Mouse (Mus musculus): ENCODE data around the gene Foxn3. TPM values are rescaled to one million over a fixed set of nuclear protein-coding genes. Genes with fewer than 3 reads are reported as not detected.

The Foxn3 gene
- polyA plus RNA-seq, 1 experiment from 2014 or later = 95.8 TPM

GRCm38 (mm10) chr12:99601392-99601791 is 38.0 kb upstream of the Foxn3 start:
- H3K4me2 ChIP-seq (ENCODE audit: low read depth, low read length) = no peak overlapping the region
- 64% methylated on average over 8 of the region's 8 CpGs for WGBS
- no peak overlapping the region for H3K9ac ChIP-seq (replicated peaks; ENCODE audit: low read depth, low read length)
- no peaks in the 10 kb centered on the region for H3K36me3 ChIP-seq (ENCODE audit: control insufficient read depth, insufficient read depth, low read length)
- no peak overlapping the region for H3K27ac ChIP-seq (ENCODE audit: low read depth, low read length)
- no peaks in the 10 kb centered on the region for H3K9me3 ChIP-seq (ENCODE audit: control insufficient read depth, low read length)
- no peaks in the 10 kb centered on the region for H3K4me1 ChIP-seq (ENCODE audit: control insufficient read depth, insufficient read depth, low read length)
- no peak for ATAC-seq (ENCODE audit: low read depth)
- H3K27me3 ChIP-seq (ENCODE audit: control insufficient read depth, insufficient read depth, low read length) = no peaks in the 10 kb centered on the region
- H3K4me3 ChIP-seq (ENCODE audit: low read depth, low read length) = no peak overlapping the region

GRCm38 (mm10) chr12:99599606-99600005 is 36.2 kb upstream of the Foxn3 start:
- no peak overlapping the region for H3K4me3 ChIP-seq (ENCODE audit: low read depth, low read length)
- H3K9ac ChIP-seq (replicated peaks; ENCODE audit: low read depth, low read length) = no peak overlapping the region
- H3K27me3 ChIP-seq (ENCODE audit: control insufficient read depth, insufficient read depth, low read length) = no peaks in the 10 kb centered on the region
- no peaks in the 10 kb centered on the region for H3K9me3 ChIP-seq (ENCODE audit: control insufficient read depth, low read length)
- H3K4me2 ChIP-seq (ENCODE audit: low read depth, low read length) = no peak overlapping the region
- no peaks in the 10 kb centered on the region for H3K4me1 ChIP-seq (ENCODE audit: control insufficient read depth, insufficient read depth, low read length)
- no peak overlapping the region for H3K27ac ChIP-seq (ENCODE audit: low read depth, low read length)
- no peak for ATAC-seq (ENCODE audit: low read depth)
- WGBS = 69% methylated on average over 7 of the region's 7 CpGs
- no peaks in the 10 kb centered on the region for H3K36me3 ChIP-seq (ENCODE audit: control insufficient read depth, insufficient read depth, low read length)

- no peak for ATAC-seq (ENCODE audit: low read depth)
- H3K27me3 ChIP-seq (ENCODE audit: control insufficient read depth, insufficient read depth, low read length) = no peaks in the 10 kb centered on the region
- no peak overlapping the region for H3K4me2 ChIP-seq (ENCODE audit: low read depth, low read length)
- H3K9me3 ChIP-seq (ENCODE audit: control insufficient read depth, low read length) = no peaks in the 10 kb centered on the region
- H3K4me3 ChIP-seq (ENCODE audit: low read depth, low read length) = no peak overlapping the region
- no peak overlapping the region for H3K9ac ChIP-seq (replicated peaks; ENCODE audit: low read depth, low read length)
- H3K36me3 ChIP-seq (ENCODE audit: control insufficient read depth, insufficient read depth, low read length) = no peaks in the 10 kb centered on the region
- WGBS = 97% methylated on average over 2 of the region's 2 CpGs
- no peak overlapping the region for H3K27ac ChIP-seq (ENCODE audit: low read depth, low read length)
- H3K4me1 ChIP-seq (ENCODE audit: control insufficient read depth, insufficient read depth, low read length) = no peaks in the 10 kb centered on the region
Measured at GRCm38 (mm10) chr12:99596397-99596796, 33.0 kb upstream of the Foxn3 start.

GRCm38 (mm10) chr12:99587338-99587737 is 24.0 kb upstream of the Foxn3 start:
- Histone ChIP-seq H3K36me3 (ENCODE audit: control insufficient read depth, insufficient read depth, low read length) (no peaks in the 10 kb centered on the region), H3K9me3 (ENCODE audit: control insufficient read depth, low read length) (no peaks in the 10 kb centered on the region), H3K9ac (replicated peaks; ENCODE audit: low read depth, low read length) (no peak overlapping the region), H3K27ac (ENCODE audit: low read depth, low read length) (no peak overlapping the region), H3K4me1 (ENCODE audit: control insufficient read depth, insufficient read depth, low read length) (no peaks in the 10 kb centered on the region), H3K4me3 (ENCODE audit: low read depth, low read length) (no peak overlapping the region), H3K27me3 (ENCODE audit: control insufficient read depth, insufficient read depth, low read length) (no peaks in the 10 kb centered on the region), H3K4me2 (ENCODE audit: low read depth, low read length) (no peak overlapping the region)
- ATAC-seq (ENCODE audit: low read depth) = no peak
- WGBS = 85% methylated on average over 3 of the region's 3 CpGs

DNA sequence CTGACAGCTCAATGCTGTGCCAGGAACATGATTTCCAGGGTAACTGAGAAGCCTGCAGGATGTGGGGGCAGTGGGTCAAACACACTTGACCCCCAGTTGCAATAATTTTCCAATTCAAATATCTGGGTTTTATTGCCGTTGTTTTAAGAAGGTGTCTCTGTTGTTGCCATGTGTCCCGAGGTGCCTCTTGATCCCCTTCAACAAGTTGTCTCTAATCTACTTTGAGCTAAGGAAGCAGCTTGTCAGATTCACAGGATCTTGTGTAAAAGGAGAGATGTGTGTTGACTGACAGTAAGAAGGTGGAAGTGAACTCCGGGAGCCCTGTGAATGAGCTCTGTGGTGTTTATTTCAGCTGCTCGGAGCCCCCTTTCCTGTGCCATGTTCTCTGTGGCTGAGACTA is 16.6 kb upstream of the Foxn3 start:
- no peak for ATAC-seq (ENCODE audit: low read depth)
- H3K4me2 ChIP-seq (ENCODE audit: low read depth, low read length) = no peak overlapping the region
- no peak overlapping the region for H3K4me3 ChIP-seq (ENCODE audit: low read depth, low read length)
- H3K4me1 ChIP-seq (ENCODE audit: control insufficient read depth, insufficient read depth, low read length) = no peaks in the 10 kb centered on the region
- H3K9me3 ChIP-seq (ENCODE audit: control insufficient read depth, low read length) = no peaks in the 10 kb centered on the region
- no peak overlapping the region for H3K27ac ChIP-seq (ENCODE audit: low read depth, low read length)
- 63% methylated on average over 4 of the region's 4 CpGs for WGBS
- H3K9ac ChIP-seq (replicated peaks; ENCODE audit: low read depth, low read length) = no peak overlapping the region
- no peaks in the 10 kb centered on the region for H3K36me3 ChIP-seq (ENCODE audit: control insufficient read depth, insufficient read depth, low read length)
- no peaks in the 10 kb centered on the region for H3K27me3 ChIP-seq (ENCODE audit: control insufficient read depth, insufficient read depth, low read length)

- H3K4me2 ChIP-seq (ENCODE audit: low read depth, low read length) = no peak overlapping the region
- no peak overlapping the region for H3K27ac ChIP-seq (ENCODE audit: low read depth, low read length)
- H3K9ac ChIP-seq (replicated peaks; ENCODE audit: low read depth, low read length) = no peak overlapping the region
- ATAC-seq (ENCODE audit: low read depth) = no peak
- no peaks in the 10 kb centered on the region for H3K4me1 ChIP-seq (ENCODE audit: control insufficient read depth, insufficient read depth, low read length)
- no peaks in the 10 kb centered on the region for H3K27me3 ChIP-seq (ENCODE audit: control insufficient read depth, insufficient read depth, low read length)
- no peak overlapping the region for H3K4me3 ChIP-seq (ENCODE audit: low read depth, low read length)
- H3K36me3 ChIP-seq (ENCODE audit: control insufficient read depth, insufficient read depth, low read length) = no peaks in the 10 kb centered on the region
- H3K9me3 ChIP-seq (ENCODE audit: control insufficient read depth, low read length) = no peaks in the 10 kb centered on the region
- 74% methylated on average over 6 of the region's 6 CpGs for WGBS
Measured at GRCm38 (mm10) chr12:99576682-99577081, 13.3 kb upstream of the Foxn3 start.

DNA sequence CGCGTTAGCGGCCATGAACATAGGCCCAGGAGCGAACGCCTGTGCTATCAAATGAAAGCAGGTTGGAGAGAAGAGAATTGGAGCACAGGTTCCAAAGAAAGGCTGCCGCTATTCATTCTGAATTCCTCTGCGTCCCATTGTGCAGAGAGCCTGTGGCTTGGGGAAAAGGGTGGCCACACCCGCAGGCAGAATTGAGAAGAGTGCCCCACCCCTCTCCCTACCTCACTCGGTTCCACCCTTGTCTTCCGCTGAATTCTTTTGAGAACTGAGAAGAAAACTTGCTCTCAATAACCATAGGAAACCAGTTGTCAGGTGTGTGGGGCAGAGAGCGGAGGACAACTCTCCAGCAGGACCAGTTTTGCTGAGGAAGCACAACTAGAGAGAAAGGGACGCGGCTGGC is 10.9 kb upstream of the Foxn3 start:
- H3K27me3 ChIP-seq (ENCODE audit: control insufficient read depth, insufficient read depth, low read length) = no peaks in the 10 kb centered on the region
- no peaks in the 10 kb centered on the region for H3K36me3 ChIP-seq (ENCODE audit: control insufficient read depth, insufficient read depth, low read length)
- H3K27ac ChIP-seq (ENCODE audit: low read depth, low read length) = no peak overlapping the region
- H3K4me3 ChIP-seq (ENCODE audit: low read depth, low read length) = no peak overlapping the region
- WGBS = 48% methylated on average over 13 of the region's 13 CpGs
- no peak overlapping the region for H3K4me2 ChIP-seq (ENCODE audit: low read depth, low read length)
- no peak for ATAC-seq (ENCODE audit: low read depth)
- H3K9ac ChIP-seq (replicated peaks; ENCODE audit: low read depth, low read length) = no peak overlapping the region
- 0 out of 2 replicates have a peak, but pooled peaks cover 3% of the 10 kb centered on the region for H3K4me1 ChIP-seq (ENCODE audit: control insufficient read depth, insufficient read depth, low read length)
- H3K9me3 ChIP-seq (ENCODE audit: control insufficient read depth, low read length) = no peaks in the 10 kb centered on the region

DNA sequence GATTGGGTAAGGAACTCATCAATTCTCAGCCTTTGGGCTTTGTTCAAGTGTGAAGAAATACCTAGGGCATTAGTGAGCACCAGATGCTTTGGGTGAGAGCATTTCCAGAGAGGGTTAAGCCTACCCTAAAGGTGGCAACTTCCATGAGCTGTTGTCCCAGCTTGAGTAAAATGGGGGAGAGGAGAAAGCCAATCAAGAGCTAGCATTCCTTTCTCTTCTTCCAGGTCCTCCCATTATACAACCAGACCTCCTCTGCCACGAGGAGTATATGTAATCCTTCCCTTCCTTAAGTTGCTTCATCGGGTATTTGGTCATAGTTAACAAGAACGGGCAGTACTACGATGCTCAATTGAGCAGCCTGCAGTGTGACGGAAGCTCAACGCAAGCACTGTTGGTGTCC is 9.7 kb upstream of the Foxn3 start:
- no peak for ATAC-seq (ENCODE audit: low read depth)
- no peak overlapping the region for H3K9ac ChIP-seq (replicated peaks; ENCODE audit: low read depth, low read length)
- no peak overlapping the region for H3K4me2 ChIP-seq (ENCODE audit: low read depth, low read length)
- no peaks in the 10 kb centered on the region for H3K9me3 ChIP-seq (ENCODE audit: control insufficient read depth, low read length)
- no peaks in the 10 kb centered on the region for H3K27me3 ChIP-seq (ENCODE audit: control insufficient read depth, insufficient read depth, low read length)
- no peak overlapping the region for H3K4me3 ChIP-seq (ENCODE audit: low read depth, low read length)
- no peak overlapping the region for H3K27ac ChIP-seq (ENCODE audit: low read depth, low read length)
- 94% methylated on average over 6 of the region's 6 CpGs for WGBS
- H3K36me3 ChIP-seq (ENCODE audit: control insufficient read depth, insufficient read depth, low read length) = no peaks in the 10 kb centered on the region
- H3K4me1 ChIP-seq (ENCODE audit: control insufficient read depth, insufficient read depth, low read length) = 0 out of 2 replicates have a peak, but pooled peaks cover 3% of the 10 kb centered on the region

DNA sequence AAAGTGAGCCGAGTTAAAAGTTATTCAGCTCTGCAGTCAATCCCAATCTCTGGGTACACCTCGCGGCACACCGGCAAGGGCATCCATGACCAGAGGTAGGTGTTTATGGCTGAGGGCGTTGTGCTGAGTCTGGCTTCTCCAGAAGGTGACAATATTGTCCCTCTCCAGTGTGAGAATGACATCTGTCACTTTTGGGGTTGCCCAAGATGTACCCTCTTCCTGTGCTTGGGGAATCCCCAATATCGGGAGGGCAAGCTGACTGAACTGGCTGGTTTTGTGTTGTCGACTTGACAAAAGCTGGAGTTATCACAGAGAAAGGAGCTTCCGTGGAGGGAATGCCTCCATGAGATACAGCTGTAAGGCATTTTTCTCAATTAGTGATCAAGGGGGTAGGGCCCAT is 8.6 kb upstream of the Foxn3 start:
- H3K36me3 ChIP-seq (ENCODE audit: control insufficient read depth, insufficient read depth, low read length) = no peaks in the 10 kb centered on the region
- no peak for ATAC-seq (ENCODE audit: low read depth)
- H3K9me3 ChIP-seq (ENCODE audit: control insufficient read depth, low read length) = no peaks in the 10 kb centered on the region
- WGBS = 94% methylated on average over 8 of the region's 8 CpGs
- no peak overlapping the region for H3K4me2 ChIP-seq (ENCODE audit: low read depth, low read length)
- H3K9ac ChIP-seq (replicated peaks; ENCODE audit: low read depth, low read length) = no peak overlapping the region
- 0 out of 2 replicates have a peak, but pooled peaks cover 3% of the 10 kb centered on the region for H3K4me1 ChIP-seq (ENCODE audit: control insufficient read depth, insufficient read depth, low read length)
- no peaks in the 10 kb centered on the region for H3K27me3 ChIP-seq (ENCODE audit: control insufficient read depth, insufficient read depth, low read length)
- no peak overlapping the region for H3K27ac ChIP-seq (ENCODE audit: low read depth, low read length)
- H3K4me3 ChIP-seq (ENCODE audit: low read depth, low read length) = no peak overlapping the region
